ENCODE assay signal across 22 mouse cellular contexts in genomic region chr4:132060040-132060832, GRCm38 (mm10). TPM values are rescaled to one million over a fixed set of nuclear protein-coding genes. Genes with fewer than 3 reads are reported as not detected.
A peak's percentile ranks its signal among the peaks of the same experiment; 100 is the strongest.
DNase-seq lines count a peak whose midpoint lies in the region; ATAC-seq and TF ChIP-seq lines count a peak whose summit lies in the region.
"Had no signal": no experiment of that assay in that cellular context is flagged by ENCODE, and none has a peak within 500 bp of the region (broad histone marks: within the 10 kb centered on the region; RNA-seq: fewer than 3 reads in every experiment).

No protein-coding gene starts in this region.

- no peak overlapping the region for H3K9ac ChIP-seq in stomach, embryonic 15.5 days
- H3K9ac ChIP-seq in stomach, postnatal 0 days (ENCODE audit: low read length): no peak overlapping the region
- H3K9ac ChIP-seq in liver, adult 2 months (ENCODE audit: low read depth, low read length): no peak overlapping the region
- H3K9ac ChIP-seq: hindbrain, embryonic 13.5 days; intestine, embryonic 15.5 days; limb, embryonic 15.5 days had no signal

- no peak for TF ChIP-seq POLR2A in liver, adult 2 months (IDR thresholded peaks at IDR 0.05; ENCODE audit: extremely low read depth, insufficient read depth, low read length)

- peaks cover 53% of the 10 kb centered on the region for H3K79me2 ChIP-seq in liver, adult 2 months (ENCODE audit: control insufficient read depth, insufficient read depth, low read length)

- no peak for TF ChIP-seq EP300 in stomach, postnatal 0 days (optimal IDR thresholded peaks at IDR 0.05)

- no peak for DNase-seq in stomach, postnatal 0 days (ENCODE audit: low spot score)
- DNase-seq in liver, adult 2 months (ENCODE audit: extremely low read depth, low read depth, low spot score): no peak
- no peak for DNase-seq in adipocyte (ENCODE audit: low spot score)
- DNase-seq in frontal cortex, postnatal 14 days (ENCODE audit: low spot score in 2 of 2): no peak
- DNase-seq in kidney, adult 18-20 months: no peak
- DNase-seq: adrenal gland, postnatal 14 days; cerebellum, adult 9-11 months; heart, adult 11 months; layer of hippocampus, postnatal 36 days; midbrain, embryonic 14.5 days; thymus, adult 18-20 months had no signal

- no peak overlapping the region for H3K27ac ChIP-seq in stomach, embryonic 15.5 days
- H3K27ac ChIP-seq in stomach, postnatal 0 days (replicated peaks): no peak overlapping the region
- H3K27ac ChIP-seq in liver, adult 2 months (replicated peaks; ENCODE audit: insufficient read depth, low read depth, low read length): peak overlapping the region; percentile 29
- H3K27ac ChIP-seq: embryonic facial prominence, embryonic 10.5 days; hindbrain, embryonic 13.5 days; intestine, embryonic 15.5 days; kidney, postnatal 0 days; limb, embryonic 15.5 days had no signal

- peak; percentile 76; the same call in 1 of the 2 replicates for ATAC-seq in stomach, embryonic 15.5 days (ENCODE audit: insufficient read depth, low FRiP score, low read depth)
- no peak for ATAC-seq in stomach, postnatal 0 days (ENCODE audit: low FRiP score, low TSS enrichment)
- peak; percentile 84 for ATAC-seq in megakaryocyte progenitor cell, adult 5-6 weeks (replicated peaks; ENCODE audit: poor library complexity)
- ATAC-seq: forebrain, embryonic 16.5 days; intestine, embryonic 15.5 days had no signal

- no peaks in the 10 kb centered on the region for H3K27me3 ChIP-seq in stomach, embryonic 15.5 days (replicated peaks)
- no peaks in the 10 kb centered on the region for H3K27me3 ChIP-seq in stomach, postnatal 0 days (ENCODE audit: control insufficient read depth, insufficient read depth, low read length)
- H3K27me3 ChIP-seq in liver, adult 2 months (ENCODE audit: control insufficient read depth, insufficient read depth, low read length): no peaks in the 10 kb centered on the region
- H3K27me3 ChIP-seq: hindbrain, embryonic 13.5 days; intestine, embryonic 15.5 days; limb, embryonic 15.5 days had no signal

- 0 out of 2 replicates have a peak, but pooled peaks cover 4% of the 10 kb centered on the region for H3K4me1 ChIP-seq in stomach, embryonic 15.5 days
- H3K4me1 ChIP-seq in stomach, postnatal 0 days (replicated peaks; ENCODE audit: control insufficient read depth, insufficient read depth): no peaks in the 10 kb centered on the region
- H3K4me1 ChIP-seq in liver, adult 2 months (ENCODE audit: control insufficient read depth, insufficient read depth, low read length): peaks cover 41% of the 10 kb centered on the region
- H3K4me1 ChIP-seq: hindbrain, embryonic 13.5 days; limb, embryonic 15.5 days had no signal

- WGBS in stomach, embryonic 15.5 days: 51% methylated on average over 17 of the region's 17 CpGs
- WGBS in stomach, postnatal 0 days: 56% methylated on average over 17 of the region's 17 CpGs
- 85% methylated on average over 17 of the region's 17 CpGs for WGBS in liver, adult 2 months

- no peak overlapping the region for H3K4me2 ChIP-seq in stomach, embryonic 15.5 days
- H3K4me2 ChIP-seq in stomach, postnatal 0 days (replicated peaks; ENCODE audit: low read depth): no peak overlapping the region
- H3K4me2 ChIP-seq: hindbrain, embryonic 13.5 days; intestine, embryonic 15.5 days; limb, embryonic 15.5 days had no signal

- TF ChIP-seq CTCF in stomach, postnatal 0 days (IDR thresholded peaks at IDR 0.05; ENCODE audit: low read depth): no peak
- TF ChIP-seq CTCF in liver, adult 2 months (IDR thresholded peaks at IDR 0.05; ENCODE audit: low read depth, low read length): no peak

- no peaks in the 10 kb centered on the region for H3K9me3 ChIP-seq in stomach, embryonic 15.5 days
- H3K9me3 ChIP-seq in stomach, postnatal 0 days (ENCODE audit: control insufficient read depth, low read length): no peaks in the 10 kb centered on the region
- H3K9me3 ChIP-seq: embryonic facial prominence, embryonic 10.5 days; hindbrain, embryonic 13.5 days; intestine, embryonic 15.5 days; limb, embryonic 15.5 days had no signal

- H3K4me3 ChIP-seq in stomach, embryonic 15.5 days (replicated peaks): no peak overlapping the region
- H3K4me3 ChIP-seq in stomach, postnatal 0 days (ENCODE audit: low read depth, low read length): no peak overlapping the region
- no peak overlapping the region for H3K4me3 ChIP-seq in liver, adult 2 months (ENCODE audit: insufficient read depth, low read depth, low read length)
- H3K4me3 ChIP-seq: embryonic facial prominence, embryonic 10.5 days; hindbrain, embryonic 13.5 days; intestine, embryonic 15.5 days; limb, embryonic 15.5 days had no signal

- H3K36me3 ChIP-seq in stomach, embryonic 15.5 days: no peaks in the 10 kb centered on the region
- no peaks in the 10 kb centered on the region for H3K36me3 ChIP-seq in stomach, postnatal 0 days (ENCODE audit: control insufficient read depth, insufficient read depth, low read length)
- no peaks in the 10 kb centered on the region for H3K36me3 ChIP-seq in liver, adult 2 months (ENCODE audit: control insufficient read depth, insufficient read depth, low read length)
- H3K36me3 ChIP-seq: embryonic facial prominence, embryonic 10.5 days; hindbrain, embryonic 13.5 days; intestine, embryonic 15.5 days; limb, embryonic 15.5 days had no signal

RNA-seq across cellular contexts. Expression of gene Gm10300, which starts 14.3 kb away (rescaled TPM):
- polyA plus RNA-seq in stomach, embryonic 15.5 days (2015; fragmentation: Nextera tagmentation; extraction: Ambion mirVana): 0.13 TPM in 1 of 2 replicates, not detected in the other
- polyA plus RNA-seq in stomach, postnatal 0 days (2015; fragmentation: Nextera tagmentation; extraction: Ambion mirVana): 0.12 TPM in 1 of 2 replicates, not detected in the other
- 0.09 and 0.20 TPM in 2 replicates for total RNA-seq in liver, adult 2 months (2014; rRNA removed)
- 0.04 and 0.13 TPM in 2 replicates for polyA plus RNA-seq in liver, adult 2 months (2012; rRNA removed)
- total RNA-seq in megakaryocyte progenitor cell, adult 5-6 weeks (2015): 0.07 and 0.34 TPM in 2 replicates
- 0.50 and 0.61 TPM in 2 replicates for total RNA-seq in megakaryocyte progenitor cell, adult 5-6 weeks (2017)
- total RNA-seq: layer of hippocampus, adult 18-20 months; layer of hippocampus, postnatal 36 days; left cerebral cortex, postnatal 25 days had no signal
- polyA plus RNA-seq: C2C12; embryonic facial prominence, embryonic 10.5 days; forebrain, embryonic 16.5 days; hindbrain, embryonic 13.5 days; midbrain, embryonic 14.5 days had no signal

RNA-seq across cellular contexts. Expression of gene Epb41, which starts 14.9 kb away (rescaled TPM):
- 54.9 and 57.8 TPM in 2 replicates for polyA plus RNA-seq in stomach, embryonic 15.5 days (2015; fragmentation: Nextera tagmentation; extraction: Ambion mirVana)
- 24.3 and 26.7 TPM in 2 replicates for polyA plus RNA-seq in stomach, postnatal 0 days (2015; fragmentation: Nextera tagmentation; extraction: Ambion mirVana)
- total RNA-seq in liver, adult 2 months (2014; rRNA removed): 46.8 and 48.0 TPM in 2 replicates
- polyA plus RNA-seq in liver, adult 2 months (2012; rRNA removed): 29.6 and 40.7 TPM in 2 replicates
- 42.5 and 53.5 TPM in 2 replicates for total RNA-seq in megakaryocyte progenitor cell, adult 5-6 weeks (2015)
- 49.7 and 78.9 TPM in 2 replicates for total RNA-seq in megakaryocyte progenitor cell, adult 5-6 weeks (2017)
